Comparison of ENCODE assay signal across 8 mouse cellular contexts in the genomic region with DNA sequence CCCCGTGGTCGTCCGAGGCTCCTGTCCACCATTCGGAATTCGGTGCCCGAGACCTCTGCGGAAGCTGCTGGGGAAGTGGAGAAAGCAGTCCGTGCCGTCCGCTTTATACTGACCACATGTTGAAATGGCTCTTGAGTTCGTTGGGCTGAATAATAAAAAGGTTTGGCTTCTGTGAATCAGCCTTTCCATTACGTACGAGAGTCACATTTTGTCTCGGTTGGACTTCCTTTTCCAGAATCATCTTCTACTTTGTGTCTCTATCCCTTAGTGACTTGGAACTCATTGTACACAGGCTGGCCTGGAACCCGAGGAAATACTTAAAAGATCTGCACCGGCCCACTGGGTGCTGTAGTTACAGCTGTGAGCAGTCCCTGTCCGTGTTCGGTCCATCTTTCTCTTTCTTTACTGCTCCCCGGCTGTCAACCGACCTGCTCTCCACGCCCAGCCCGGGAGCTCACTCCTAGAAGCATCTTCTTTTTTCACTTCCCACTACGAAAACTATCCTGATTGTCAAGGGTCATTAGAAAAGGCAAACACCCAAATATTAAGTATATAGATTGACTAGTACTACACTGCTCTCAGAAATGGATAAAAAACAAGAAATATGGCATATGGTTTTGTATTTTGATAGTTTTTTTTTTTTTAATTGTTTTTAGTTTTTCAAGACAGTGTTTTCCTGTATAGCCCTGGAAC. TPM values are rescaled to one million over a fixed set of nuclear protein-coding genes. Genes with fewer than 3 reads are reported as not detected.
DNase-seq lines count a peak whose midpoint lies in the region; ATAC-seq and TF ChIP-seq lines count a peak whose summit lies in the region.

No protein-coding gene starts in this region.

- no peak for ATAC-seq in heart, embryonic 14.5 days (ENCODE audit: insufficient number of reproducible peaks, insufficient read depth, low FRiP score, low read depth)
- ATAC-seq in hindbrain, postnatal 0 days, result peak; percentile 4; the same call in 1 of the 2 replicates

- WGBS in heart, embryonic 14.5 days, result under 1% methylated on average over 23 of the region's 23 CpGs
- under 1% methylated on average over 23 of the region's 23 CpGs for WGBS in hindbrain, postnatal 0 days

- H3K4me3 ChIP-seq in heart, embryonic 14.5 days (ENCODE audit: control insufficient read depth in 1 of 2, insufficient read depth in 1 of 2, low read depth in 1 of 2, low read length in 2 of 2), result peak overlapping the region; percentile 78 to 87
- H3K4me3 ChIP-seq in cortical plate, adult 2 months (ENCODE audit: insufficient read depth, low read length), result peak overlapping the region; percentile 87
- peak overlapping the region; percentile 93 for H3K4me3 ChIP-seq in hindbrain, postnatal 0 days (ENCODE audit: low read length)
- peak overlapping the region; percentile 99 for H3K4me3 ChIP-seq in megakaryocyte, embryonic 14.5 days (replicated peaks)

- no peak for TF ChIP-seq CTCF in cortical plate, adult 2 months (IDR thresholded peaks at IDR 0.05; ENCODE audit: extremely low read depth, insufficient read depth, low read length)
- TF ChIP-seq CTCF in hindbrain, postnatal 0 days (IDR thresholded peaks at IDR 0.05; ENCODE audit: low read depth), result no peak

- H3K4me2 ChIP-seq in heart, embryonic 14.5 days (ENCODE audit: low read length), result peak overlapping the region; percentile 92
- peak overlapping the region; percentile 90 for H3K4me2 ChIP-seq in hindbrain, postnatal 0 days (ENCODE audit: low read depth, low read length)

- H3K27ac ChIP-seq in heart, embryonic 14.5 days (replicated peaks in 1 of 2; ENCODE audit: control insufficient read depth in 1 of 2, insufficient read depth in 1 of 2, low read depth in 2 of 2, low read length in 2 of 2), result peak overlapping the region; percentile 96 to 99
- H3K27ac ChIP-seq in cortical plate, adult 2 months (ENCODE audit: insufficient read depth, low read length), result peak overlapping the region; percentile 68
- peak overlapping the region; percentile 90 for H3K27ac ChIP-seq in hindbrain, postnatal 0 days

- H3K36me3 ChIP-seq in heart, embryonic 14.5 days (ENCODE audit: control insufficient read depth, insufficient read depth, low read length), result peaks cover 49% of the 10 kb centered on the region
- H3K36me3 ChIP-seq in hindbrain, postnatal 0 days (ENCODE audit: insufficient read depth, low read length), result peaks cover 31% of the 10 kb centered on the region
- peaks cover 49% of the 10 kb centered on the region for H3K36me3 ChIP-seq in megakaryocyte, embryonic 14.5 days (replicated peaks; ENCODE audit: low read length)

- TF ChIP-seq POLR2A in cortical plate, adult 2 months (IDR thresholded peaks at IDR 0.05; ENCODE audit: extremely low read depth, insufficient read depth, low read length), result no peak

- intact Hi-C loops in heart, postnatal 25 days (cut with DNase I), result no loop called here

- peak overlapping the region; percentile 96 for H3K9ac ChIP-seq in heart, embryonic 14.5 days (ENCODE audit: low read length)
- H3K9ac ChIP-seq in hindbrain, postnatal 0 days (replicated peaks; ENCODE audit: low read length), result peak overlapping the region; percentile 77

- H3K4me1 ChIP-seq in heart, embryonic 14.5 days (ENCODE audit: control insufficient read depth in 2 of 2, insufficient read depth in 2 of 2, low read length in 2 of 2), result peaks cover 9 to 24% of the 10 kb centered on the region in 2 experiments
- peaks cover 6% of the 10 kb centered on the region; the same call in 1 of the 2 replicates for H3K4me1 ChIP-seq in cortical plate, adult 2 months (ENCODE audit: control insufficient read depth, insufficient read depth, low read length)
- H3K4me1 ChIP-seq in hindbrain, postnatal 0 days (ENCODE audit: insufficient read depth, low read length), result peaks cover 13% of the 10 kb centered on the region
- H3K4me1 ChIP-seq in megakaryocyte, embryonic 14.5 days, result peaks cover 72% of the 10 kb centered on the region

- no peak for DNase-seq in heart, postnatal 25 days (ENCODE audit: low spot score)
- no peak for DNase-seq in hindbrain, postnatal 0 days (ENCODE audit: low spot score)
- no peak for DNase-seq in urinary bladder, postnatal 10 days (ENCODE audit: low spot score)
- no peak for DNase-seq in retina, embryonic 14.5 days (ENCODE audit: low spot score)
- no peak for DNase-seq in thymus, postnatal 14 days

- H3K9me3 ChIP-seq in heart, embryonic 14.5 days (ENCODE audit: control insufficient read depth, low read length), result no peaks in the 10 kb centered on the region
- no peaks in the 10 kb centered on the region for H3K9me3 ChIP-seq in hindbrain, postnatal 0 days (ENCODE audit: low read length)
- H3K9me3 ChIP-seq in megakaryocyte, embryonic 14.5 days, result no peaks in the 10 kb centered on the region

- no peaks in the 10 kb centered on the region for H3K27me3 ChIP-seq in heart, embryonic 14.5 days (ENCODE audit: control insufficient read depth, insufficient read depth, low read length)
- H3K27me3 ChIP-seq in hindbrain, postnatal 0 days (ENCODE audit: insufficient read depth, low read length), result no peaks in the 10 kb centered on the region
- no peaks in the 10 kb centered on the region for H3K27me3 ChIP-seq in megakaryocyte, embryonic 14.5 days (replicated peaks)

RNA-seq across cellular contexts. Expression of a gene that starts 0.7 kb away (rescaled TPM):
- polyA plus RNA-seq in heart, embryonic 14.5 days (2014; fragmentation: Nextera tagmentation; extraction: Ambion mirVana), result 431 and 451 TPM in 2 replicates
- total RNA-seq in heart, postnatal 25 days (2021), result 100 to 1,000 TPM; 228 to 255 TPM
- 88.9 and 91.2 TPM in 2 replicates for polyA plus RNA-seq in cortical plate, adult 2 months (2012; rRNA removed)
- 147 and 174 TPM in 2 replicates for total RNA-seq in hindbrain, postnatal 0 days (2014; rRNA removed)
- polyA plus RNA-seq in hindbrain, postnatal 0 days (2015; fragmentation: Nextera tagmentation; extraction: Ambion mirVana), result 222 TPM in 2 replicates
- polyA plus RNA-seq in megakaryocyte, embryonic 14.5 days (2012; ENCODE audit: insufficient read depth, low replicate concordance), result 1,223 and 1,872 TPM in 2 replicates

RNA-seq across cellular contexts. Expression of a gene that starts 7.7 kb away (rescaled TPM):
- polyA plus RNA-seq in heart, embryonic 14.5 days (2014; fragmentation: Nextera tagmentation; extraction: Ambion mirVana), result 360 and 367 TPM in 2 replicates
- 100 to 1,000 TPM; 142 to 158 TPM for total RNA-seq in heart, postnatal 25 days (2021)
- 416 and 442 TPM in 2 replicates for polyA plus RNA-seq in cortical plate, adult 2 months (2012; rRNA removed)
- total RNA-seq in hindbrain, postnatal 0 days (2014; rRNA removed), result 252 and 297 TPM in 2 replicates
- polyA plus RNA-seq in hindbrain, postnatal 0 days (2015; fragmentation: Nextera tagmentation; extraction: Ambion mirVana), result 403 and 425 TPM in 2 replicates
- 1,582 and 1,923 TPM in 2 replicates for polyA plus RNA-seq in megakaryocyte, embryonic 14.5 days (2012; ENCODE audit: insufficient read depth, low replicate concordance)

RNA-seq across cellular contexts. Expression of a gene that starts 22.8 kb away (rescaled TPM):
- polyA plus RNA-seq in heart, embryonic 14.5 days (2014; fragmentation: Nextera tagmentation; extraction: Ambion mirVana), result not detected in 2 replicates
- total RNA-seq in heart, postnatal 25 days (2021), result not detected
- polyA plus RNA-seq in cortical plate, adult 2 months (2012; rRNA removed), result not detected in 2 replicates
- total RNA-seq in hindbrain, postnatal 0 days (2014; rRNA removed), result not detected in 2 replicates
- not detected in 2 replicates for polyA plus RNA-seq in hindbrain, postnatal 0 days (2015; fragmentation: Nextera tagmentation; extraction: Ambion mirVana)
- polyA plus RNA-seq in megakaryocyte, embryonic 14.5 days (2012; ENCODE audit: insufficient read depth, low replicate concordance), result 0.25 TPM in 1 of 2 replicates, not detected in the other

RNA-seq across cellular contexts. Expression of a gene that starts 24.2 kb away (rescaled TPM):
- polyA plus RNA-seq in heart, embryonic 14.5 days (2014; fragmentation: Nextera tagmentation; extraction: Ambion mirVana), result 153 and 158 TPM in 2 replicates
- 10 to 100 TPM; 44.1 to 46.9 TPM for total RNA-seq in heart, postnatal 25 days (2021)
- 158 and 160 TPM in 2 replicates for polyA plus RNA-seq in cortical plate, adult 2 months (2012; rRNA removed)
- 144 and 192 TPM in 2 replicates for total RNA-seq in hindbrain, postnatal 0 days (2014; rRNA removed)
- polyA plus RNA-seq in hindbrain, postnatal 0 days (2015; fragmentation: Nextera tagmentation; extraction: Ambion mirVana), result 250 and 257 TPM in 2 replicates
- polyA plus RNA-seq in megakaryocyte, embryonic 14.5 days (2012; ENCODE audit: insufficient read depth, low replicate concordance), result 227 and 338 TPM in 2 replicates

RNA-seq across cellular contexts. Expression of a gene that starts 24.4 kb away (rescaled TPM):
- polyA plus RNA-seq in heart, embryonic 14.5 days (2014; fragmentation: Nextera tagmentation; extraction: Ambion mirVana), result 251 and 254 TPM in 2 replicates
- total RNA-seq in heart, postnatal 25 days (2021), result 10 to 100 TPM; 49.3 to 52.6 TPM
- polyA plus RNA-seq in cortical plate, adult 2 months (2012; rRNA removed), result 42.1 and 46.9 TPM in 2 replicates
- 95.2 and 114 TPM in 2 replicates for total RNA-seq in hindbrain, postnatal 0 days (2014; rRNA removed)
- 185 and 189 TPM in 2 replicates for polyA plus RNA-seq in hindbrain, postnatal 0 days (2015; fragmentation: Nextera tagmentation; extraction: Ambion mirVana)
- polyA plus RNA-seq in megakaryocyte, embryonic 14.5 days (2012; ENCODE audit: insufficient read depth, low replicate concordance), result 25.9 and 253 TPM in 2 replicates
